Mouse (Mus musculus) ES-Bruce4 (cell line): ENCODE data around the gene Vil1. TPM values are rescaled to one million over a fixed set of nuclear protein-coding genes. Genes with fewer than 3 reads are reported as not detected.
A peak's percentile ranks its signal among the peaks of the same experiment; 100 is the strongest.

Source experiments
- H3K27ac ChIP-seq: 2 replicates; pipeline ENCODE4 v1.5.1; 2012; ENCODE audit warnings: low read length, inconsistent platforms; ENCODE audit not compliant: insufficient read depth
- H3K27me3 ChIP-seq: 2 replicates; pipeline ENCODE4 v1.6.1; 2012; ENCODE audit warnings: mild to moderate bottlenecking, low read length, inconsistent platforms; ENCODE audit not compliant: control insufficient read depth, poor library complexity, insufficient read depth, severe bottlenecking
- H3K36me3 ChIP-seq: 2 replicates; pipeline ENCODE4 v1.6.1; 2012; ENCODE audit warnings: inconsistent platforms, mild to moderate bottlenecking, low read length, moderate library complexity; ENCODE audit not compliant: control insufficient read depth, poor library complexity, insufficient read depth, severe bottlenecking
- H3K4me1 ChIP-seq: one replicate; pipeline ENCODE4 v1.8.1; 2011; ENCODE audit warnings: low read length; ENCODE audit not compliant: control insufficient read depth, insufficient read depth
- H3K4me3 ChIP-seq: 2 replicates; pipeline ENCODE4 v1.5.1; 2011; ENCODE audit warnings: low read depth, mild to moderate bottlenecking, low read length
- H3K9ac ChIP-seq: 2 replicates; pipeline ENCODE4 v1.6.1; 2012; ENCODE audit warnings: low read depth, mild to moderate bottlenecking, inconsistent platforms; ENCODE audit not compliant: poor library complexity, severe bottlenecking
- H3K9me3 ChIP-seq: replicated peaks from 2 replicates; pipeline ENCODE4 v1.6.1; 2012; ENCODE audit warnings: mild to moderate bottlenecking, low read length, inconsistent platforms; ENCODE audit not compliant: control insufficient read depth, poor library complexity, insufficient read depth, severe bottlenecking
- CTCF ChIP-seq: IDR thresholded peaks from one replicate; pipeline ENCODE4 v1.8.1; 2011; ENCODE audit warnings: low read depth, low read length
- EP300 ChIP-seq: IDR thresholded peaks from 2 replicates; pipeline ENCODE4 v1.6.1; 2011; ENCODE audit warnings: low read depth, low read length; ENCODE audit not compliant: insufficient read depth
- POLR2A ChIP-seq: IDR thresholded peaks from one replicate; pipeline ENCODE4 v1.8.1; 2011; ENCODE audit warnings: low read length; ENCODE audit not compliant: insufficient read depth
- polyA plus RNA-seq: library from polyadenylated mRNA; stranded (reverse); fragments of >200 nt; gene quantifications from 2 replicates; pipeline ENCODE4 v1.2.4, GENCODE M21; 2011; ENCODE audit warnings: low read depth; ENCODE audit not compliant: missing spikeins, insufficient read depth, insufficient read length

Vil1 gene
- polyA plus RNA-seq, 1 experiment = 0.61 TPM

DNA sequence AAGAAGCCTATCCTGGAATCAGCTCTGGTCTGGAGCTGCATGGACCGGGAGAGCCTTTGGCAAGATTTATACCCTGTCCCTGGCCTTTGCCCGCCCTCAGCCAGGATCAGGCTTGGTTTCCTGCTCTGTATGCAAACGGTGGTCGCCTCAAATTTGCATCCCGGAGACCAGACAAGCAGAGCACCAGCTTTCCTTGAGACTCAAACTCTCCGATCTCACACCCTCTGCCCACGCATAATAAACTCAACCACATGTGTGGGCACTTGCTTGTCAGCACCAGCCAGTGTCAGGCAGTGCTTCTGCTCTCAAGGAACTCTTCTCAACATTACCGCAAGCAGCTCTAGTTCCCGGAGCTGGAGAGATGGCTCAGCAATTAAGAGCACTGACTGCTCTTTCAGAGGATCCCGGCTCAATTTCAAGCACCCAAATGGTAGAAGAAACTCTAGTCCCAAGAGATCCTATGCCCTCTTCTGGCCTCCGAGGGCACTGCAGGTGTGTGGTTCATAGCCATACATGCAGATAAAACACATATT lies 11.2 kb upstream of the Vil1 start:
- no peaks in the 10 kb centered on the region for H3K9me3 ChIP-seq

DNA sequence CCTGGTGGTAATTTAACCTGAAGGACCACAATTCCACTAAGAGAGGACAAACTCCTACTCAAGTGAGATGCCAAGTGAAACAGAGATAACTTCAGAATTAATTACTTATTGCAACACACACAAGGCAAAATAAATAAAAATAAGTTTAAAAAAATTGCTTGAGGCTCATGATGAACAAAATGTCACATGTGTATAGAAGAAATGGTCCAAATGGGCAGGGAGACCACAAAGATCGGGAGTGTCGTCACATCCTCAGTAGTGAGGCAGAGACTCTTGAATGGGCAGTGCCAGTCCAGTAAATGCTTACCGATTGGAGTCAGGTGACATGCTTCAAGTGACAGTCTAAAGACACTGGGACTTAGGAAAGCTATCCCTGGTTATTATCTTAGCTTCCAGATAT lies 8.6 kb upstream of the Vil1 start:
- Histone ChIP-seq H3K36me3 (no peaks in the 10 kb centered on the region), H3K27me3 (no peaks in the 10 kb centered on the region), H3K4me3 (no peak overlapping the region), H3K9ac (no peak overlapping the region), H3K9me3 (no peaks in the 10 kb centered on the region), H3K27ac (no peak overlapping the region), H3K4me1 (no peaks in the 10 kb centered on the region)
- TF ChIP-seq CTCF = no peak
- no peak for TF ChIP-seq EP300
- no peak for TF ChIP-seq POLR2A

More for the DNA sequence above, 11.2 kb upstream of the Vil1 start:
- peak overlapping the region; percentile 70 for H3K4me3 ChIP-seq
- H3K4me1 ChIP-seq = no peaks in the 10 kb centered on the region
- H3K36me3 ChIP-seq = peaks cover 8% of the 10 kb centered on the region; the same call in 1 of the 2 replicates
- peak overlapping the region; percentile 73 for H3K9ac ChIP-seq
- no peaks in the 10 kb centered on the region for H3K27me3 ChIP-seq
- peak overlapping the region; percentile 77 for H3K27ac ChIP-seq
- TF ChIP-seq CTCF (peak; percentile 46), POLR2A (no peak), EP300 (no peak)

DNA sequence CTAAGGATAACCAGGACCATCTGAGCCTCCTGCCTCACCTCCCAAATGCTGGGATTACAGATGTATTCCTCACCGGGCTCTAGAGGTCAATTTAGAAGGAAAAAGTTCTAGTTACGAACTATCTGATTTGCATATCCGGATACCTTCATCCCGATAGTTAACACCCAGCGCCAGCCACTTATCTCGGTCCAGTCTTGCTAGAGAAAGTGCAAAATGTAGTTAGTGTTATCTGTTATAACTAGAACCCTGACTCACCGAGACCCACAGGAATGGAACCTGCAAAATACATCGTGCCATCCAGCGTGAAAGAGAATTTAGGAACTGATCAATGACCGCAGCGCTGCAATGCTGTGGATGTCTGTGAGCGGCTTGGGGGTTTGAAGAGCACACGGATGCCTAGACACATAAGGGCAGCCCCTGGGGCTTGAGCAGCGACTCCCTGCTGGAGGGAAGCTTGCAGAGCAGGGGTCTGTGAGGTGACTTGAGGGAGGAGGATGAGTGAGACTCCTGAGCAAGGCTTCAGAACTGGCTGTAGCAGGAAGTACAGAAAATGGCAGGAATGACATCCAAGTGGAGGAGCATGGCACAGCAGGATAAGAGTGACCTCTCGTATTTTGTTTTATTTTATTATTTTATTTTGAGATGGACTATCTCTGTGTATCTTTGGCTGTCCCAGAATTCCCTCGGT lies 8.0 kb upstream of the Vil1 start:
- Histone ChIP-seq H3K9ac (no peak overlapping the region), H3K27me3 (no peaks in the 10 kb centered on the region), H3K27ac (no peak overlapping the region), H3K36me3 (no peaks in the 10 kb centered on the region), H3K4me1 (no peaks in the 10 kb centered on the region), H3K9me3 (no peaks in the 10 kb centered on the region), H3K4me3 (no peak overlapping the region)
- TF ChIP-seq CTCF (no peak), EP300 (no peak), POLR2A (no peak)

DNA sequence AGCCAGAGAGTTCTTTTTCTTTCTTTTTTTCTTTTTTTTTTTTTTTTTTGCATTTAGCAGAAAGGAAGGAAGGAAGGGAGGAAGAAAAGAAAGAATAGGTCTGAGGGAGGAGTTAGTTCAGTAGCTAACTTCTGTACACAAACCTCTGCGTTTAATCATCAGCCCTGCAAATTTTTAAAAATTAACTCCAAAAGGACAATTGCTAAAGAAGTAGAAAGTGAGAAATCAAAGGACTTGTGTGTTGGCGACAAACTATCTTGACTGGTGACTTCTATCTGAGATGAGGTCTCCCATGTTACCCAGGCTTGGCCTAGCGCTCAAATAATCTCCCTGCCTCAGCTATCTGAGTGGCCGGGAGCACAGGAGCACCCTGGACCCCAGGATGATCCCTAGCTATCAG lies 5.0 kb upstream of the Vil1 start:
- no peak for TF ChIP-seq POLR2A
- TF ChIP-seq EP300 = no peak
- TF ChIP-seq CTCF = no peak
- Histone ChIP-seq H3K36me3 (no peaks in the 10 kb centered on the region), H3K4me1 (no peaks in the 10 kb centered on the region), H3K9me3 (no peaks in the 10 kb centered on the region), H3K27me3 (no peaks in the 10 kb centered on the region), H3K4me3 (no peak overlapping the region), H3K27ac (no peak overlapping the region), H3K9ac (no peak overlapping the region)

DNA sequence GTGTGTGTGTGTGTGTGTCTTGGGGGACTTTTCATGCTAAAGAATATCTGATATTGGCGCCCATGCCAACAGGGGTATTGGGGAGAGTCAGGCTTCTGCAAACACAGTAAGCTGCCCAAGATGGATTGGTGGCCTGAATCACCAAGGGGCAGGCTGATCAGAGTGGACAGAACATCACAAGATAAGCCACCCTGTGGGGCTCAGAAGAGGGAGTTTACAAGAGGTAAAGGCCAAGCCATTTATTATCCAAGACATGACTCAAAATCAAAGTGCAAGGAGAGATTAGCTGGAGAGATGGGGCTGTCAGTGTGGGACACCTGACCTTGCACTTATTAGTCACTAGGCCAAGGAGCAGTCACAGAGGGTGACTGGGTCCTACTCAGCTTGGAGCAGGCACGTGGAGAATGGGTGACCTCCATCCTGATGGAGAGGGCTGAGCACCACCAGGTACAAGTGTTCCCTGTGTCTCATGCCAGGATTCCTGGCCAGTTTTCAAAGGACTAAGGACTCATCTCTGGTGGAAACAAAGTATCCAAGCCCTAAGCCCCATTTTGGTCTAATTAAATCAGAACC lies 2.7 kb downstream of the Vil1 start:
- no peak overlapping the region for H3K4me3 ChIP-seq
- TF ChIP-seq CTCF (no peak), EP300 (no peak), POLR2A (no peak)
- H3K4me1 ChIP-seq = no peaks in the 10 kb centered on the region
- no peaks in the 10 kb centered on the region for H3K9me3 ChIP-seq
- H3K27ac ChIP-seq = no peak overlapping the region
- no peaks in the 10 kb centered on the region for H3K36me3 ChIP-seq
- H3K27me3 ChIP-seq = 0 out of 2 replicates have a peak, but pooled peaks cover 2% of the 10 kb centered on the region
- no peak overlapping the region for H3K9ac ChIP-seq

DNA sequence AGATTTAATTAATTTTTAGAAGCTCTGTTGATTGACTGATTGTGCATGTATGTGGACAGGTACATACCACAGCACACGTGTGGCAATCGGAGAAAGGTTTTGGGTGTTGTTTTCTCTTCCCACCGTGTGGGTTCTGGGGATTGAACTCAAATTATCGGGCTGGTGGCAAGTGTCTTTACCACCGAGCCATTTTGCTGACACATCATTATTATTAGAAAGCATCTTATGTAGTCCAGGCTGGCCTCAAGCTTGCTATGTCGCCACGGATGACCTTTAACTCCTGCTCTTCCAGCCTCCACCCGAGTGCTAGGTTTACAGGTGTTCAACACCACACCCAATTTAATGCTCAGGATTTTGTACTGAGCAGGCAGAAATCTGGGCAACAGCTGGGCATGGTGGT lies 3.5 kb downstream of the Vil1 start:
- no peak for TF ChIP-seq EP300
- TF ChIP-seq CTCF = no peak
- TF ChIP-seq POLR2A = no peak
- 0 out of 2 replicates have a peak, but pooled peaks cover 2% of the 10 kb centered on the region for H3K27me3 ChIP-seq
- no peak overlapping the region for H3K27ac ChIP-seq
- no peaks in the 10 kb centered on the region for H3K9me3 ChIP-seq
- no peak overlapping the region for H3K9ac ChIP-seq
- H3K4me3 ChIP-seq = no peak overlapping the region
- H3K36me3 ChIP-seq = no peaks in the 10 kb centered on the region
- H3K4me1 ChIP-seq = no peaks in the 10 kb centered on the region
